Mouse (Mus musculus): ENCODE data around the gene Macc1. TPM values are rescaled to one million over a fixed set of nuclear protein-coding genes. Genes with fewer than 3 reads are reported as not detected.
A peak's percentile ranks its signal among the peaks of the same experiment; 100 is the strongest.

Gene Macc1
- polyA plus RNA-seq (2012; rRNA removed), result 0.06 and 0.11 TPM in 2 replicates

GRCm38 (mm10) chr12:119313970-119314369 is at the start of gene Macc1:
TSS of gene Macc1 (plus strand) at chr12:119314270.
- TF ChIP-seq CTCF (IDR thresholded peaks at IDR 0.05; ENCODE audit: borderline replicate concordance, extremely low read depth, insufficient read depth, insufficient read length) (no peak), POLR2A (IDR thresholded peaks at IDR 0.05; ENCODE audit: borderline replicate concordance, extremely low read depth, insufficient read depth, insufficient read length, poor library complexity, severe bottlenecking) (no peak)

GRCm38 (mm10) chr12:119264506-119264905 is 49.6 kb upstream of the Macc1 start:
- TF ChIP-seq POLR2A (IDR thresholded peaks at IDR 0.05; ENCODE audit: borderline replicate concordance, extremely low read depth, insufficient read depth, insufficient read length, poor library complexity, severe bottlenecking), result no peak
- no peak for TF ChIP-seq CTCF (IDR thresholded peaks at IDR 0.05; ENCODE audit: borderline replicate concordance, extremely low read depth, insufficient read depth, insufficient read length)
- DNase-seq (ENCODE audit: low read depth), result no peak

More at GRCm38 (mm10) chr12:119313970-119314369, at the start of gene Macc1:
- no peak for DNase-seq (ENCODE audit: low read depth)

GRCm38 (mm10) chr12:119268723-119269122 is 45.3 kb upstream of the Macc1 start:
- no peak for DNase-seq (ENCODE audit: low read depth)
- TF ChIP-seq CTCF (IDR thresholded peaks at IDR 0.05; ENCODE audit: borderline replicate concordance, extremely low read depth, insufficient read depth, insufficient read length) (no peak), POLR2A (IDR thresholded peaks at IDR 0.05; ENCODE audit: borderline replicate concordance, extremely low read depth, insufficient read depth, insufficient read length, poor library complexity, severe bottlenecking) (no peak)

- no peak for DNase-seq (ENCODE audit: low read depth)
- TF ChIP-seq POLR2A (IDR thresholded peaks at IDR 0.05; ENCODE audit: borderline replicate concordance, extremely low read depth, insufficient read depth, insufficient read length, poor library complexity, severe bottlenecking) (no peak), CTCF (IDR thresholded peaks at IDR 0.05; ENCODE audit: borderline replicate concordance, extremely low read depth, insufficient read depth, insufficient read length) (no peak)
Observed at GRCm38 (mm10) chr12:119270036-119270435, 44.0 kb upstream of the Macc1 start.

- no peak for DNase-seq (ENCODE audit: low read depth)
- TF ChIP-seq POLR2A (IDR thresholded peaks at IDR 0.05; ENCODE audit: borderline replicate concordance, extremely low read depth, insufficient read depth, insufficient read length, poor library complexity, severe bottlenecking), result no peak
- 0 out of 2 replicates have a peak, but pooled peaks have one; percentile 1 for TF ChIP-seq CTCF (IDR thresholded peaks at IDR 0.05; ENCODE audit: borderline replicate concordance, extremely low read depth, insufficient read depth, insufficient read length)
Observed at GRCm38 (mm10) chr12:119271964-119272363, 42.1 kb upstream of the Macc1 start.

GRCm38 (mm10) chr12:119273605-119274004 is 40.5 kb upstream of the Macc1 start:
- TF ChIP-seq CTCF (IDR thresholded peaks at IDR 0.05; ENCODE audit: borderline replicate concordance, extremely low read depth, insufficient read depth, insufficient read length) (no peak), POLR2A (IDR thresholded peaks at IDR 0.05; ENCODE audit: borderline replicate concordance, extremely low read depth, insufficient read depth, insufficient read length, poor library complexity, severe bottlenecking) (no peak)
- DNase-seq (ENCODE audit: low read depth), result peak; percentile 11

- no peak for DNase-seq (ENCODE audit: low read depth)
- TF ChIP-seq CTCF (IDR thresholded peaks at IDR 0.05; ENCODE audit: borderline replicate concordance, extremely low read depth, insufficient read depth, insufficient read length) (no peak), POLR2A (IDR thresholded peaks at IDR 0.05; ENCODE audit: borderline replicate concordance, extremely low read depth, insufficient read depth, insufficient read length, poor library complexity, severe bottlenecking) (no peak)
Observed at GRCm38 (mm10) chr12:119276282-119276681, 37.8 kb upstream of the Macc1 start.

- no peak for DNase-seq (ENCODE audit: low read depth)
- TF ChIP-seq POLR2A (IDR thresholded peaks at IDR 0.05; ENCODE audit: borderline replicate concordance, extremely low read depth, insufficient read depth, insufficient read length, poor library complexity, severe bottlenecking) (no peak), CTCF (IDR thresholded peaks at IDR 0.05; ENCODE audit: borderline replicate concordance, extremely low read depth, insufficient read depth, insufficient read length) (no peak)
Observed at GRCm38 (mm10) chr12:119291618-119292017, 22.5 kb upstream of the Macc1 start.

GRCm38 (mm10) chr12:119303618-119304017 is 10.5 kb upstream of the Macc1 start:
- no peak for DNase-seq (ENCODE audit: low read depth)
- TF ChIP-seq CTCF (IDR thresholded peaks at IDR 0.05; ENCODE audit: borderline replicate concordance, extremely low read depth, insufficient read depth, insufficient read length) (no peak), POLR2A (IDR thresholded peaks at IDR 0.05; ENCODE audit: borderline replicate concordance, extremely low read depth, insufficient read depth, insufficient read length, poor library complexity, severe bottlenecking) (no peak)

GRCm38 (mm10) chr12:119313014-119313763 is 881 bp upstream of the Macc1 start:
- no peak for DNase-seq (ENCODE audit: low read depth)
- TF ChIP-seq POLR2A (IDR thresholded peaks at IDR 0.05; ENCODE audit: borderline replicate concordance, extremely low read depth, insufficient read depth, insufficient read length, poor library complexity, severe bottlenecking) (no peak), CTCF (IDR thresholded peaks at IDR 0.05; ENCODE audit: borderline replicate concordance, extremely low read depth, insufficient read depth, insufficient read length) (no peak)

GRCm38 (mm10) chr12:119318799-119319198 is 4.7 kb downstream of the Macc1 start:
- no peak for TF ChIP-seq CTCF (IDR thresholded peaks at IDR 0.05; ENCODE audit: borderline replicate concordance, extremely low read depth, insufficient read depth, insufficient read length)
- no peak for TF ChIP-seq POLR2A (IDR thresholded peaks at IDR 0.05; ENCODE audit: borderline replicate concordance, extremely low read depth, insufficient read depth, insufficient read length, poor library complexity, severe bottlenecking)
- no peak for DNase-seq (ENCODE audit: low read depth)

- DNase-seq (ENCODE audit: low read depth), result peak; percentile 52
- TF ChIP-seq POLR2A (IDR thresholded peaks at IDR 0.05; ENCODE audit: borderline replicate concordance, extremely low read depth, insufficient read depth, insufficient read length, poor library complexity, severe bottlenecking), result no peak
- TF ChIP-seq CTCF (IDR thresholded peaks at IDR 0.05; ENCODE audit: borderline replicate concordance, extremely low read depth, insufficient read depth, insufficient read length), result peak; percentile 30; the same call in 1 of the 2 replicates
Observed at GRCm38 (mm10) chr12:119325400-119325799, 11.3 kb downstream of the Macc1 start.
